Mouse (Mus musculus) erythroblast, embryonic 14.5 days (primary cell): ENCODE measurements around the gene Fry.

Experiments
- GATA1 ChIP-seq: IDR thresholded peaks from 2 replicates; pipeline ENCODE4 v1.6.1; 2012; ENCODE audit warnings: low read length, inconsistent platforms, mixed read lengths
- TAL1 ChIP-seq: IDR thresholded peaks from 3 replicates; pipeline ENCODE4 v1.6.1; 2012; ENCODE audit warnings: low read length, inconsistent platforms, mixed read lengths

DNA sequence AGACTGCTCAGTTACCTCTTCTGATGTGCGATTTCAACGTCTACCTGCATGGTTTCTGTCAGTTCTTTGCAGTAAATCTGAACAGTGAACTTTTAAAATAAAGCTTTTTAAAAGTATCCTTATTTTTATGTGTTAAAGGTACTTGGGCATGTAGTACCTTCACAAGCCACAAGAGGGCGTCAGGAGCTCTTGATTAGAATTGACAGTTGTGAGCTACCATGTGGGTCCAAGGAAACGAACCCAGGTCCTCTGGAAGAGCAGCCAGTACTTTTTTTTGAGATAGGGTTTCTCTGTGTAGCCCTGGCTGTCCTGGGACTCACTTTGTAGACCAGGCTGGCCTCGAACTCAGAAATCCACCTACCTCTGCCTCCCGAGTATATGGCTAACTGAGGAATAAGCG, 323.2 kb downstream of the Fry start:
- TF ChIP-seq TAL1 (no peak), GATA1 (no peak)
